Mouse (Mus musculus): Measurements from ENCODE around the gene Meiob.

DNA sequence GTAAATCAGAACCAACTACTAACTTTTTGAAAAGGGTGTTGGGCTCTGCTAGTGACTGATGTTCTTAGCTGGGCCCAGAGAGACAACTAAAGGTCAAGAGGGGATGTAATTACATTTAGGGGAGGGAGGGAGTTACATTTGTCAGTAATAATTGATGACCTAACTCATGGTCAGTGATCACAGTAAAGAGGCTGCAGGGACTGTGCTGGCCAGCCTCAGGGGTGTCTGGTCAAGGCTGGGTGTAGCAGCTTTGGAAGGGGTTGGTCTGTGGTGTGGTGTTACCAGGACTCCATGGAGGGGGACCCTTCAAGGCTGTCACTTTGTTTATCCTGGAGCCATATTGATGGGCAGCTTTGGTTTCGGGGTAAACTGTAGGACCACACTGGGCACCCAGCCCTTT is 46.7 kb upstream of the Meiob start:
- TF ChIP-seq CTCF (IDR thresholded peaks at IDR 0.05; ENCODE audit: borderline replicate concordance, insufficient read depth, low read length) (no peak), POLR2A (IDR thresholded peaks at IDR 0.05; ENCODE audit: low read depth, low read length) (no peak)
